Mouse (Mus musculus): Measurements from ENCODE around the gene 1700025G04Rik. TPM values are rescaled to one million over a fixed set of nuclear protein-coding genes. Genes with fewer than 3 reads are reported as not detected.
A peak's percentile ranks its signal among the peaks of the same experiment; 100 is the strongest.

Gene 1700025G04Rik
- total and polyA plus RNA-seq, 2 experiments from 2014 or later, result 24.9 to 32.4 TPM

DNA sequence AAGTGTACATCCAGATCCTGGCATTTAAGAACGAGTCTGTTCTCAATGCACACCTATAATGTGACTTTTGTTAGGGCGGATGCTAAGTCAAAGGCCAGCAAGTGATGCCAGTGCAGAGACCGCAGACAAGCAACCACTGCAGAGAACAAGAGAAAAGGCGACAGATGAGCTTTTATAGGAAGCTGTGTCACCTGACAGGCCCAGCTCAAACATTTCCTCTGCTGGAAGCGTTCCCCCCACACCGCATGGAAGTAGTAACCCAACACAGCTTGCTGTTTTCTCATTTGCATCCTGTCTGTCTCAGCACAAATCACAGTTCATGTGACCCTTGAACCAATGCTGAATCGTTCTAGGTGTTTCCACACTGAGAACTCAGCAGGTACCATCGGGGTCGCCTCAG, 51.8 kb downstream of the 1700025G04Rik start:
- Histone ChIP-seq H3K4me3 (ENCODE audit: low read length) (no peak overlapping the region), H3K27me3 (ENCODE audit: insufficient read depth, low read length) (no peaks in the 10 kb centered on the region), H3K9me3 (ENCODE audit: low read length) (no peaks in the 10 kb centered on the region), H3K4me2 (ENCODE audit: low read depth, low read length) (no peak overlapping the region), H3K36me3 (ENCODE audit: insufficient read depth, low read length) (no peaks in the 10 kb centered on the region), H3K4me1 (ENCODE audit: insufficient read depth, low read length) (no peaks in the 10 kb centered on the region), H3K27ac (no peak overlapping the region), H3K9ac (replicated peaks; ENCODE audit: low read length) (no peak overlapping the region)
- no peak for DNase-seq (ENCODE audit: low spot score)
- no peak for TF ChIP-seq CTCF (IDR thresholded peaks at IDR 0.05; ENCODE audit: low read depth)
- ATAC-seq, result no peak
- WGBS, result 48% methylated on average over 9 of the region's 9 CpGs

DNA sequence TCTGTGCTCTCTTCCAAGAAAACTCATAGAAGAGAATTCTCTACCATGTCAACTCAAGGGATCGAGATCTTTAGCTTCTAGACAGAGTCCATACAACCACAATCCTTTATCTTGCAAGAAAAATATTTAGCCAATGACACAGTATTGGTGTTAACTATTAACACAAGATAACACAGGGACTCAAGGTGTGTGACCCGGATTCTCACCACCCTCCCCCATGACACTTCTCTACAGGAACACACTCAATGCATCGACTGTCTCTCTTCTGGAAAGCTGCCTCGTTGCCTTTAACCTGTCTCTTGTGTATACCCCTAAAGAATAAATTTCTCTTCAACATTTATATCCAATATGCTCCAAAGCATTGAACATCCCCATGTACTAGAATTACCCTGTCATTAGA, 52.3 kb downstream of the 1700025G04Rik start:
- Histone ChIP-seq H3K4me3 (ENCODE audit: low read length) (no peak overlapping the region), H3K27ac (no peak overlapping the region), H3K4me2 (ENCODE audit: low read depth, low read length) (no peak overlapping the region), H3K27me3 (ENCODE audit: insufficient read depth, low read length) (no peaks in the 10 kb centered on the region), H3K9ac (replicated peaks; ENCODE audit: low read length) (no peak overlapping the region), H3K9me3 (ENCODE audit: low read length) (0 out of 2 replicates have a peak, but pooled peaks cover 3% of the 10 kb centered on the region), H3K36me3 (ENCODE audit: insufficient read depth, low read length) (no peaks in the 10 kb centered on the region), H3K4me1 (ENCODE audit: insufficient read depth, low read length) (no peaks in the 10 kb centered on the region)
- 67% methylated on average over 4 of the region's 4 CpGs for WGBS
- no peak for TF ChIP-seq CTCF (IDR thresholded peaks at IDR 0.05; ENCODE audit: low read depth)
- DNase-seq (ENCODE audit: low spot score) (no peak), ATAC-seq (no peak)

DNA sequence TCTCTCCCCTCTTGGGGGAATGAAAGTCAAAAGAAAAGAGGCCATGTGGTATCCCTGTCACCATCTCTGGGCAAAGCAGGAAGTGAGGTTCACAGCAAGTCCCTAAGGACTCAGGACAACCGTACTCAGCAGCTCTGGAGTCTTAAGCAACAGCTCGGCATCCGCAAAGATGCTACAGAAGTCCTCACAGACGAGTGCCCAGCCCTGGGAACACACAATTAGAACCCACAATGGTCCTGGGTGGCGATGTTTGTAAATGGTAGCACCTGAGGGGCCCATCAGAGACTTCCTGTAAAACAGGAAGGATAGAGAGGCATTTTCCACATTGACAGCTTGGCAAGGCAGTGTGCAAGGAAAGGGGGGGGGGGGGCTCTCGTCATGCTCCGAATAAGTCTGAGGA, 55.2 kb downstream of the 1700025G04Rik start:
- WGBS, result 66% methylated on average over 7 of the region's 7 CpGs
- ATAC-seq (no peak), DNase-seq (ENCODE audit: low spot score) (no peak)
- Histone ChIP-seq H3K9ac (replicated peaks; ENCODE audit: low read length) (no peak overlapping the region), H3K4me2 (ENCODE audit: low read depth, low read length) (no peak overlapping the region), H3K27ac (no peak overlapping the region), H3K4me3 (ENCODE audit: low read length) (no peak overlapping the region), H3K27me3 (ENCODE audit: insufficient read depth, low read length) (no peaks in the 10 kb centered on the region), H3K9me3 (ENCODE audit: low read length) (0 out of 2 replicates have a peak, but pooled peaks cover 3% of the 10 kb centered on the region), H3K36me3 (ENCODE audit: insufficient read depth, low read length) (no peaks in the 10 kb centered on the region), H3K4me1 (ENCODE audit: insufficient read depth, low read length) (no peaks in the 10 kb centered on the region)
- no peak for TF ChIP-seq CTCF (IDR thresholded peaks at IDR 0.05; ENCODE audit: low read depth)

DNA sequence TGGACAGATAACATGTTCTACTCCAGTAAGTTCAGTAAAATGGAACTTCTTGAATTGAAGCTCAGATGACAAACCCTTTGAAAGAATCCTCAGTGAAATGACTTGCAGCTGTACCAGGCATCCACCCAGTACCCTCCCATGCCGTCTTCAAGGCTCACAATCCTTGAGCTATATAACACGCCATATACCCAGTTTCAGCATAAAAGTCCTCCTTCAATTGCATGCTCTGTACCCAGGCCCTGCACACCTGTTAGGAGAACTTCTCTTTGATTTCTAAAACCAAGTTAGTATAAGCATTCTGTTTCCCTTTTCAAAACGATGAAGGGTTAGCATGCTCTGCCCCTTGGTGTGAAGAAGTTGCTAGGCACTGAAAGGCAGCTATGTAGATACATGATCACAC, 56.2 kb downstream of the 1700025G04Rik start:
- WGBS, result 66% methylated on average over 3 of the region's 3 CpGs
- DNase-seq (ENCODE audit: low spot score), result no peak

DNA sequence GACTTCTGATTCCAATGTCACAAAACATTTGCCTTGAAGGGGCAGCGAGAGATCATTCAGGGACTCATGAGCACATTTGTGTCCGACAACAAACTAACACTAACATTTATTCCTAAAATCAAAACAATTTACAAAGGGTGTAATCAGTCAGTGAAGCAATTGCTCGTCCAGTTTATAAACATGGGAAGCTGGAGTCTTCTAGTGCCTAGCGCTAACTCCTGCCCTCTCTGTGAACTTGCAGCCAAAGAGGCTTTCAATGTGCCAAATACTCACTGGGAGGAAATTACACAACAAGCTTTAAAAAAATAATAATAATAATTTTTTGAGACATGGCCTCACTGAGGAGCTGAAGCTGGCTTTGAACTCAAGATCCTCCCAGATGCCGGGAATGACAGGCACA, 57.8 kb downstream of the 1700025G04Rik start:
- Histone ChIP-seq H3K9ac (replicated peaks; ENCODE audit: low read length) (no peak overlapping the region), H3K27ac (no peak overlapping the region), H3K9me3 (ENCODE audit: low read length) (0 out of 2 replicates have a peak, but pooled peaks cover 3% of the 10 kb centered on the region), H3K27me3 (ENCODE audit: insufficient read depth, low read length) (no peaks in the 10 kb centered on the region), H3K4me3 (ENCODE audit: low read length) (no peak overlapping the region), H3K4me2 (ENCODE audit: low read depth, low read length) (no peak overlapping the region), H3K4me1 (ENCODE audit: insufficient read depth, low read length) (no peaks in the 10 kb centered on the region), H3K36me3 (ENCODE audit: insufficient read depth, low read length) (no peaks in the 10 kb centered on the region)
- TF ChIP-seq CTCF (IDR thresholded peaks at IDR 0.05; ENCODE audit: low read depth), result no peak
- WGBS, result 89% methylated on average over 5 of the region's 5 CpGs
- ATAC-seq (no peak), DNase-seq (ENCODE audit: low spot score) (no peak)

More for the DNA sequence above, 56.2 kb downstream of the 1700025G04Rik start:
- Histone ChIP-seq H3K4me2 (ENCODE audit: low read depth, low read length) (no peak overlapping the region), H3K27ac (no peak overlapping the region), H3K9me3 (ENCODE audit: low read length) (0 out of 2 replicates have a peak, but pooled peaks cover 3% of the 10 kb centered on the region), H3K36me3 (ENCODE audit: insufficient read depth, low read length) (no peaks in the 10 kb centered on the region), H3K4me3 (ENCODE audit: low read length) (no peak overlapping the region), H3K27me3 (ENCODE audit: insufficient read depth, low read length) (no peaks in the 10 kb centered on the region), H3K9ac (replicated peaks; ENCODE audit: low read length) (no peak overlapping the region), H3K4me1 (ENCODE audit: insufficient read depth, low read length) (no peaks in the 10 kb centered on the region)
- ATAC-seq, result no peak
- no peak for TF ChIP-seq CTCF (IDR thresholded peaks at IDR 0.05; ENCODE audit: low read depth)

DNA sequence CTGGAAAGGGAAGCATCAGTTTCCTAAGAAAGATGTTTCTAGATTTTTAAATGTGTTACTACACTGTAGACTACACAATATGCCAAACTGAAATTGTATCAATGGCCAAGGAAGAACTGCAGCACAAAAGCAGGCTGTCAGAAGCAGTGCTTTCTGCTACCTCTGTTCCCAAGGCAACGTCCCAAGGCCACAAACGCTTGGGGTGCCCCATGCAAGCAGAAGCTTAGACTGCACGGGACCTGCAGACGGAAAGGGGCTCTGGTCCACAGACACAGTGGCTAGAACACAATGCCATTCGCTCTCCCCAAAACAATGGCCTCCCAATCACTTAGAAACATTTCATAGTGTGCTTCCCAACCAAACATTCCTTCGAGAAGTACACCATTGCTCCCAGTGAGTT, 59.4 kb downstream of the 1700025G04Rik start:
- Histone ChIP-seq H3K9me3 (ENCODE audit: low read length) (0 out of 2 replicates have a peak, but pooled peaks cover 3% of the 10 kb centered on the region), H3K36me3 (ENCODE audit: insufficient read depth, low read length) (no peaks in the 10 kb centered on the region), H3K9ac (replicated peaks; ENCODE audit: low read length) (no peak overlapping the region), H3K4me1 (ENCODE audit: insufficient read depth, low read length) (no peaks in the 10 kb centered on the region), H3K4me2 (ENCODE audit: low read depth, low read length) (no peak overlapping the region), H3K4me3 (ENCODE audit: low read length) (no peak overlapping the region), H3K27me3 (ENCODE audit: insufficient read depth, low read length) (no peaks in the 10 kb centered on the region), H3K27ac (no peak overlapping the region)
- TF ChIP-seq CTCF (IDR thresholded peaks at IDR 0.05; ENCODE audit: low read depth), result no peak
- 26% methylated on average over 6 of the region's 6 CpGs for WGBS
- DNase-seq (ENCODE audit: low spot score) (no peak), ATAC-seq (peak; percentile 40; the same call in 1 of the 2 replicates)

DNA sequence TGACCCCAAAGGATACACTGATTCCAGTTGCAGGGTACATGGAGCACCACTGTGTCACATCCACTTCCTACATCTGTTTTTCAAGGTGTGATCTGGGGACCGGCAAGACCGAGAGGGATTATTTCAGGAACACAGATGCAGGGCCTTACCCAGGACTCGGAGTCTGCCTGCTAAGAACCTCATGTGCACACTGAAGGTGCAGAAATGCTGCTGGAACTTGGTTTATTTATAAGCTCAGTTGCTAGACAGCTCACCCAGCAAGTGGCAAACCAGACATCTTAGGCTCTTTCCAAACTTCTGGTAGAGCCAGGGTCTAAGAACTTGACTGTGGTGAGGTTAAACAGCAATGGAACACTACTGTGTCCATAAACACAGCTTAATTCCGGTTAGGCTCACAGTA, 61.2 kb downstream of the 1700025G04Rik start:
- Histone ChIP-seq H3K36me3 (ENCODE audit: insufficient read depth, low read length) (no peaks in the 10 kb centered on the region), H3K9ac (replicated peaks; ENCODE audit: low read length) (no peak overlapping the region), H3K27me3 (ENCODE audit: insufficient read depth, low read length) (no peaks in the 10 kb centered on the region), H3K4me2 (ENCODE audit: low read depth, low read length) (no peak overlapping the region), H3K27ac (no peak overlapping the region), H3K4me1 (ENCODE audit: insufficient read depth, low read length) (no peaks in the 10 kb centered on the region), H3K4me3 (ENCODE audit: low read length) (no peak overlapping the region), H3K9me3 (ENCODE audit: low read length) (0 out of 2 replicates have a peak, but pooled peaks cover 3% of the 10 kb centered on the region)
- no peak for DNase-seq (ENCODE audit: low spot score)
- 93% methylated on average over 4 of the region's 4 CpGs for WGBS
- TF ChIP-seq CTCF (IDR thresholded peaks at IDR 0.05; ENCODE audit: low read depth), result no peak
- ATAC-seq, result no peak

Measured in hindbrain, postnatal 0 days (tissue).